Comparison of ENCODE assay signal across 8 mouse cellular contexts in genomic region chr3:37729142-37729541, GRCm38 (mm10). TPM values are rescaled to one million over a fixed set of nuclear protein-coding genes. Genes with fewer than 3 reads are reported as not detected.
DNase-seq lines count a peak whose midpoint lies in the region; ATAC-seq and TF ChIP-seq lines count a peak whose summit lies in the region.

No protein-coding gene starts in this region.

- H3K4me3 ChIP-seq in liver, embryonic 11.5 days (ENCODE audit: low read depth, low read length): no peak overlapping the region
- no peak overlapping the region for H3K4me3 ChIP-seq in heart, embryonic 16.5 days (ENCODE audit: low read length)
- H3K4me3 ChIP-seq in kidney, postnatal 0 days (replicated peaks; ENCODE audit: low read depth, low read length): no peak overlapping the region

- H3K4me2 ChIP-seq in liver, embryonic 11.5 days: no peak overlapping the region
- H3K4me2 ChIP-seq in heart, embryonic 16.5 days (ENCODE audit: low read depth, low read length): no peak overlapping the region
- H3K4me2 ChIP-seq in kidney, postnatal 0 days (ENCODE audit: low read length): no peak overlapping the region; the same call in 1 of the 2 replicates

- ATAC-seq in liver, embryonic 11.5 days (replicated peaks; ENCODE audit: low FRiP score): no peak
- ATAC-seq in heart, embryonic 16.5 days (replicated peaks; ENCODE audit: extremely low read depth, insufficient read depth, low FRiP score): peak; percentile 74; the same call in 1 of the 2 replicates
- peak; percentile 44 for ATAC-seq in kidney, postnatal 0 days (replicated peaks; ENCODE audit: low FRiP score, low read depth)
- ATAC-seq in erythroid progenitor cell, adult 5-6 weeks (replicated peaks; ENCODE audit: low FRiP score, poor library complexity, severe bottlenecking): no peak

- H3K27ac ChIP-seq in liver, embryonic 11.5 days (ENCODE audit: low read depth, low read length): no peak overlapping the region
- peak overlapping the region; percentile 58 for H3K27ac ChIP-seq in heart, embryonic 16.5 days (ENCODE audit: low read length)
- peak overlapping the region; percentile 68 for H3K27ac ChIP-seq in kidney, postnatal 0 days

- DNase-seq in liver: peak; percentile 66
- DNase-seq in liver, embryonic 11.5 days (ENCODE audit: low spot score): no peak
- DNase-seq in adrenal gland, postnatal 14 days: peak; percentile 78
- peak; percentile 91 for DNase-seq in kidney, postnatal 0 days (ENCODE audit: low spot score)
- peak; percentile 74 for DNase-seq in lung, postnatal 25 days (ENCODE audit: low spot score)
- DNase-seq in cerebellum, adult 11-12 months: no peak

- peaks cover 16% of the 10 kb centered on the region for H3K27me3 ChIP-seq in liver, embryonic 11.5 days (replicated peaks; ENCODE audit: control insufficient read depth, insufficient read depth, low read length)
- H3K27me3 ChIP-seq in heart, embryonic 16.5 days (ENCODE audit: control insufficient read depth, insufficient read depth, low read length): 0 out of 2 replicates have a peak, but pooled peaks cover 4% of the 10 kb centered on the region
- no peaks in the 10 kb centered on the region for H3K27me3 ChIP-seq in kidney, postnatal 0 days (ENCODE audit: insufficient read depth, low read length)

- no peak overlapping the region for H3K9ac ChIP-seq in liver, embryonic 11.5 days (ENCODE audit: low read depth, low read length)
- H3K9ac ChIP-seq in heart, embryonic 16.5 days (ENCODE audit: low read length): no peak overlapping the region
- H3K9ac ChIP-seq in kidney, postnatal 0 days (ENCODE audit: low read depth, low read length): no peak overlapping the region

- WGBS in liver, embryonic 11.5 days: 46% methylated on average over 4 of the region's 4 CpGs
- 18% methylated on average over 4 of the region's 4 CpGs for WGBS in heart, embryonic 16.5 days
- WGBS in kidney, postnatal 0 days: 10% methylated on average over 4 of the region's 4 CpGs

- H3K36me3 ChIP-seq in liver, embryonic 11.5 days (ENCODE audit: control insufficient read depth, insufficient read depth, low read length): no peaks in the 10 kb centered on the region
- no peaks in the 10 kb centered on the region for H3K36me3 ChIP-seq in heart, embryonic 16.5 days (ENCODE audit: control insufficient read depth, insufficient read depth)
- no peaks in the 10 kb centered on the region for H3K36me3 ChIP-seq in kidney, postnatal 0 days (ENCODE audit: insufficient read depth, low read length)

- no peaks in the 10 kb centered on the region for H3K9me3 ChIP-seq in liver, embryonic 11.5 days (ENCODE audit: control insufficient read depth, low read length)
- no peaks in the 10 kb centered on the region for H3K9me3 ChIP-seq in heart, embryonic 16.5 days (replicated peaks; ENCODE audit: control insufficient read depth, low read length)
- H3K9me3 ChIP-seq in kidney, postnatal 0 days (replicated peaks; ENCODE audit: low read length): no peaks in the 10 kb centered on the region

- TF ChIP-seq CTCF in kidney, postnatal 0 days (IDR thresholded peaks at IDR 0.05; ENCODE audit: low read depth): no peak

- H3K4me1 ChIP-seq in liver, embryonic 11.5 days (replicated peaks; ENCODE audit: control insufficient read depth, insufficient read depth, low read length): peaks cover 23% of the 10 kb centered on the region
- peaks cover 19% of the 10 kb centered on the region for H3K4me1 ChIP-seq in heart, embryonic 16.5 days (ENCODE audit: control insufficient read depth, insufficient read depth, low read length)
- peaks cover 26% of the 10 kb centered on the region for H3K4me1 ChIP-seq in kidney, postnatal 0 days (replicated peaks; ENCODE audit: insufficient read depth, low read length)

RNA-seq across cellular contexts. Expression of gene Gm5148, which starts 4.9 kb away (rescaled TPM):
- 3.7 and 4.8 TPM in 2 replicates for polyA plus RNA-seq in liver, embryonic 11.5 days (2014; fragmentation: Nextera tagmentation; extraction: Ambion mirVana)
- 0.26 TPM in 1 of 2 replicates, not detected in the other for total RNA-seq in adrenal gland, postnatal 14 days (2021)
- 3.1 and 4.0 TPM in 2 replicates for polyA plus RNA-seq in heart, embryonic 16.5 days (2015; fragmentation: Nextera tagmentation; extraction: Ambion mirVana)
- polyA plus RNA-seq in kidney, postnatal 0 days (2015; fragmentation: Nextera tagmentation; extraction: Ambion mirVana): 11.4 and 14.4 TPM in 2 replicates
- not detected in 2 replicates for total RNA-seq in erythroid progenitor cell, adult 5-6 weeks (2015; ENCODE audit: low replicate concordance)
- total RNA-seq in erythroid progenitor cell, adult 5-6 weeks (2017; ENCODE audit: low replicate concordance): 0.23 and 20.0 TPM in 2 replicates

Comparison
In these comparisons a context has a peak if more than half of its experiments do, and no peak if none do; other contexts are left out.
1. DNase-seq: peak in liver (single experiment), adrenal gland, postnatal 14 days (single experiment), kidney, postnatal 0 days (single experiment) and lung, postnatal 25 days (single experiment); none in liver, embryonic 11.5 days (single experiment) and cerebellum, adult 11-12 months (single experiment).
2. ATAC-seq: peak in heart, embryonic 16.5 days (single experiment) and kidney, postnatal 0 days (single experiment); none in liver, embryonic 11.5 days (single experiment) and erythroid progenitor cell, adult 5-6 weeks (single experiment).